Mouse (Mus musculus): Measurements from ENCODE around the gene Gpr152.

Gpr152 gene

DNA sequence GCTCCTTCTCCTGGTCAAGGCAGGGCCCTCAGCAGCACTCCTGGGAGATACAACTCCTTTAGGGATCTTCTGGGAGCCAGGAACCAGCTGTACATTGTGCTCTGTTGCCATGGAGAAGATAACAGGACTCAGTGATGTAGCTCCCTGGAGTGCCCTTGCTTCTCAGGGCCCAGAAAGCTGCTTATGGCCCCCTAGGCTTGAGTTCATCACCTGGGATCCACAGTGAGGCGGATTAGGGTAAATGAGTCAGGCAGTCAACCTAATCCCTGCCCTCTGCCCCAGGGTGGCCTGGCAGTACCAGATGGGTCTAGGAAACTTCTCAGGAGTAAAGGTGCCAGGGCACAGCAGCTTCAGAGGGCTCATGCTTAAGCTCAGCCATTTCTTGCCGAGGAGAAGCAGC, at the start of gene Gpr152:
TSS of gene Gpr152 (plus strand) at position 342 of the 400 bp plus-strand sequence.
- no peak for DNase-seq

DNA sequence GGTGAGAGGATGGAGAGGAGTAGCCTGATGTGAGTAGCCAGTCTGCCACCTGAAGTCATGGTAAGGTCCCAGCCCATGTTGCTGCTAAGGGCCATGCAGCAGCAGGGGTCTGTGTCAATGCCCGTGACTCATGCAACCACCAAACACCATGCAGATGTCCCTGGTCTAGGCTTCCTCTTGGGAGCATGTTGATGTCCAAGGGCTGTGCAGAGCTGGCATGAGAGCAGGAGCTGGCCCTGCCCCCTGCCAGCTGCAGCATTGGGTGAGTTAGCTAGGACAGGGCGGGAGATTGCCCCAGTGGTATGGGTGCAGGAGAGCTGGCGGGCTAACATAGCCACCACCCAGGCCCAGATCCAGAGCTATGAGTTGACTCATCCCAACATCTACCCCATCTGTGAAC, 49.1 kb upstream of the Gpr152 start:
- no peak for DNase-seq

DNA sequence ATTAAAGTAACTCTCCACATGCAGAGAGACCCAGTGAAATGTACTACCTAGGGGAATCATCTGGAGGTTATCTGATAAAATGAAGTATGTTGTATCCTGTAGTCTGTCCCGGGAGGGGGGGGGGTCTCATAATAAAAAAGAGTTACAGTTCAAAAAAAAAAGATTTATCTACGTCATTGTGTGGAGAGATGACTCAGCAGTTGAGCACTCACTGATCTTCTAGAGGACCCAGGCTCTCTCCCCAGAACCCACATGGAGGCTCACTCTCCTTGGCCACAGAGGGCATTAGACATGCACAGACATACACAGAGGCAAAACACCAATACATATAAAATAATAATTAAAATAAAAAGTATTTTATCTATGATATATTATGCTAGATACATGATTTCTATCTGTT, 48.2 kb upstream of the Gpr152 start:
- DNase-seq: no peak

DNA sequence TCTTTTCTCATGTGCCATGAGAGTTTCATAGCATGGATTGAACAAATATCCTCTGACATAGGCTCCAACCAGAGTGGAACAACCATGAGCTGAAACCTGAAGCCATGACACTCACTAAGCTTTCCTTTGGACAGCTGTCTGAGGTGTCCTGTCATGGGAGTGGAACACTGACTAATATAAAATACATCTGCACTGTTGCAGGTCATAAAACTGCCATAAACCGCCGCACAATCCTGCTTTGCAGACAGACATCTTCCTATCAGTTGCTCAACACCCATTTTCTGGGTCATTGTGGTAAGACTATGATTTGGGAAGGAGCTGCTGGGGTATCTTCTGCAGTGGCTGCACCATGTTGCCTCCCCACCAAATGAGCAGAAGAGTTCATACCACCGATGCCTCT, 46.8 kb upstream of the Gpr152 start:
- no peak for DNase-seq

DNA sequence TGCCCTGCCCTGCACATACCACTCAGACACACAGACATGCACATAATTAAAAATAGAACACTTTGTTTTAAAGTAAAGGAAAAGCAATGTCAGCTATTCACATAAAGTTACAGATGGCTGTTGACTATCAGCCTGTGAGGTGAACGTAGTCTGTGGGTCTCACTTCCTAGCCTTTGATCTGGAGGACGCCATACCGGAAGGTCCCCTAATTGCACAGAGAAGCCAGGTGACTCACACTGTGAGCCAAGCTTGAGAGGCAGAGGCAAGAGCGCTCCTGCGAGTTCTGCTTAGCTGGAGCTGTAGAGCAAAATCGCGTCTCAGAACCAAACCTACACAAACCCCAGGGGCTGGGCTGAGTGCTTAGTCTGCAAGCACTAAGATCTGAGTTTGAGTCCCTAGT, 45.8 kb upstream of the Gpr152 start:
- DNase-seq: no peak

DNA sequence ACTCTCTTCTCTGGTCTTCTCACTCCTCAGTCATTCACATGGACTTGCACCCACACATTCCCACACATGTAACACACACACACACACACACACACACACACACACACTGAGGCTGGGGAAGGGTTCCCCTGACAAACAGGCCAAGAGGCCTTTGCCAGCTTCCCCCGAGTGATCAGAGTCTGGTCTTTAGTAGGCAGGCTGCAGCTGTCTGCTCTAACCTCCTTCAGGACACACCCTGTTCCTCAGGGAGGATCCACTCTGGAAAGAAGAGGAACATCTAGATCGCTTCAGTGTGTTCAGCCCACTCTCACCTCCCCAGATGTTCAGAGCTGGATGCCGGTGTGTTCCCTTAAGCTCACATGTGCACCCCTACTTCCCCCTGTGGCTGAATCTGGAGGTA, 45.2 kb upstream of the Gpr152 start:
- no peak for DNase-seq

DNA sequence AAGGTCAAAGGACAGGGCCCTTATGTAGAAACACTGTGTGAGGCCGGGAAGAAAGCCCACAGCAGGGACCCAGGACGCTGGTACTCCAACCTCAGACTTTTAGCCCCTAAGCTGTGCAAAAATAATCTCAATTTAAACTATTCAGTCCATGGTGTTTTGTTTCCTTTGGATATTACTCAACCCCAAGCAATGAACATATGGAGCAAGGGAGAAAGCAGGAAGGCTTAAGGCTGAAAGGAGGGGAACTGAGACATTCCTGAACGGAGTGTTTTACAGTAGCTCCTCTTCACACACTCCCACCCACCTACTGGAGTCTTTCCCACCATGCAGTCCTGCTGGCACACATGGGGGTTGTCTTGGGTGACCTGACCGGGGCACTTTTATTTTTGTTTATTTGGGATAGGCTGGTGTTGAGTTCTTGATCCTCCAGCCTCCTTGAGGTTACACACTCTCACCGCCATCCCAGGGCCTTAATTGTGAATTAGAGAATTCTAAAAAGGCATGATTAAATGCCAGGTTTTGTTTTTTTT, 44.7 kb upstream of the Gpr152 start:
- DNase-seq: no peak

DNA sequence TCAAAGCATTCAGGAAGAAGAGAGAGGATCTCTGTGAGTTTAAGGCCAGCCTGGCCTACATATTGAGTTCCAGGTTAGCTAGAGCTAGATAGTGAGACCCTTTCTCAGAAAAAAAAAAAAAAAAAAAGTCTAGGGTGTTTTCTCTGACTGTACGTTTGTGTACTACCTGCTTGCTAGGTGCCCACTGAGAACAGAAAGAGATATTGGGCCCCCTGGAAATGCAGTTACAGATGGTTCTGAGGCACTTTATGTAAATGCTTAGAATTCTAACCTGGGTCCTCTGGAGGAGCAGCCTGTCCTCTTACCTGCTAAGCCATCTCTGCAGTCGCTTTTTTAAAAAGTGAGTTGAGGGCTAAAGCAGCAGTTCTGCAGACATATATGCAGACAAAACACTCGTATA, 43.8 kb upstream of the Gpr152 start:
- DNase-seq: no peak

DNA sequence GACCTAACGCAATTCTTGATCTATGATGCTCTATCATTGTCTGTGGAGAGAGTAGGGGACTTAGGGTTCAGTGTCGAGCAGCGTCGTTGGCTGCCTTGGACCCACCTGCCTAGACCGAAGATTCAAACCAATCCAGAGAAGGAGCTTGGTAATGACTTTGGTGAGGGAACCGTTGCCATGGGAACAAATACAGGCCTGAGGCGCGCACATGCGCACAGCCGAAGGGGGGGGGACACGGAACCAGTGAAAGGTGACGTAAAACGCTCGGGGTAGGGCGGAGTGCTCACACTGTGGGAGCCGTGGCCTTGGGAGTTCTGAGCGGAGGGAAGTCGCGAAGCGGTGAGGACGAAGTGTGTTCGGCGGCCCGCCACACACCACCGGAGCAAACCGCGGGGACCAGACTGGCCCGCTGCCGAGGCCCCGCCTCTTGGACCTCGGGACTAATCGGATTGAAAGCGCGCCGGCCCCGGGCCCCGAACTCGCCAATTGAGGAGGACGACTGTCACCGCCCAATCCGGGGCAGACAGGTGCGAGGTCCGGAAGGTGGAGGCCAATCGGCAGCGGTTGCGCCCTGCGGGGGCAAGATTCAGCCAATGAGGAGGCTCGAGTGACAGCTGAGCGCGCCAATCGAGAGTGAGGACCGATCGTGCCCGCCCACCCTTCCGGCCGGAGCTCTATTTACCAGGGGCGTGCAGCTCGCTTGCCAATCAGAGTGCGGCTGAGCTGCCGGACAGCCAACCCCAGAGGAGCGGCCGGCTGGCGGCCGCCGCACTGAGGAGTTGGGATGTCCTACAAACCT, 42.7 kb upstream of the Gpr152 start, which contains the start of gene Cdk2ap2:
TSS of gene Cdk2ap2 (plus strand) at position 541 of the 799 bp plus-strand sequence.
- DNase-seq: peak; percentile 100

DNA sequence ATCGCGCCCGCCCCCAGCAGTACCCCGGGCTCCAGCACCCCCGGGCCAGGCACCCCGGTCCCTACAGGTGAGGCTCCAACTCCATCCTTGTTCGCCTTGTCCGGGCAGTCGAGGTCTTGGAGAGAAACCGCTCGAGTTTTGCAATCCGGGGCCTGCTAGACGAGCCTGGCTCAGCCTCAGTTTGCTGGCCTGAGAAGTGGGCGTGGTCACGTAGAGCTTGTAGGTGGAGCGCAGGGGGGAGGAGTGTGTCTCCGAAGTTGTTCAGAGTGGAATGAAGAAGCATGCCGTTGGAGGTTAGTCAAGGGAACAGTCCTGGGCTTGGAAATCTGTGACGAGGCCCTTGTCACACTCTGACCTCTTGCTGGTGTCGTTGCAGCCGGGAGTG, 42.2 kb upstream of the Gpr152 start:
- DNase-seq: no peak

DNA sequence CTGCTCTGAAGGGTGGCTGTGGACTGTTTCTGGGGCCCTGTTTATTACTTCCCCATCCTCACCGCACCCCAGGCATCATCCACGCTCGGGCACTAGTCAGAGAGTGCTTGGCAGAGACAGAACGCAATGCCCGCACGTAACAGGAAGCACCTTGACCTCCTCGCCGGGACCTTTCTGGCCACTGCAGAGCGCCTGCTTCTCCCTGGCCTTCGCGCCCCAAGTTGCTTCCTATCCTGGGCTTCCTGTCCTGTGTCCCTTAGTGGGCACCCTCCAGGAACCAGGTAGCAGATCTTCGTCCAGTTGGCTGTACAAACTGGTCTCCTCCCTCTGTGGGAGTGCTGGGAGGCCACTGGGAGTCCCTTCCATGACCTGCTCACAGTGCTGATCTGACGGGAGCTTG, 41.2 kb upstream of the Gpr152 start:
- no peak for DNase-seq

DNA sequence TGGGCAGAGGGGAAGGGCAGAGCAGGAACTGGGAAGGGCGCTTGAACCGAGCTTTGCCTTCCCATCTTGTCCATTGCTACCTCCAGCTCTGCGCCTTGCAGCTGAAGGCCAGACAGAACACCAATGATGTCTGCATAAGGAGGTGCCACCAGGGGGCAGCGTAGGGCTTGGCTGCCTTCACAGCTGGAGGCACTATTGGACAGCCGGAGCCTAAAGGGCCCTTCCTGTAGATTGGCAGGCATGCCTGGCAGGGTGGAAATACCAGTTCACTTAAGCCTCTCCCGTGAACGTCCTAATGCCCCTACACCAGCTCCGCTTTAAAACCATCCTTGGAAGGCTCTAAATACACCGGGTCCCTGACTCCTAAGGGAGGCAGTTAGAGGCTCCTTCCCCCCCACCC, 40.5 kb upstream of the Gpr152 start:
- DNase-seq: peak; percentile 92

DNA sequence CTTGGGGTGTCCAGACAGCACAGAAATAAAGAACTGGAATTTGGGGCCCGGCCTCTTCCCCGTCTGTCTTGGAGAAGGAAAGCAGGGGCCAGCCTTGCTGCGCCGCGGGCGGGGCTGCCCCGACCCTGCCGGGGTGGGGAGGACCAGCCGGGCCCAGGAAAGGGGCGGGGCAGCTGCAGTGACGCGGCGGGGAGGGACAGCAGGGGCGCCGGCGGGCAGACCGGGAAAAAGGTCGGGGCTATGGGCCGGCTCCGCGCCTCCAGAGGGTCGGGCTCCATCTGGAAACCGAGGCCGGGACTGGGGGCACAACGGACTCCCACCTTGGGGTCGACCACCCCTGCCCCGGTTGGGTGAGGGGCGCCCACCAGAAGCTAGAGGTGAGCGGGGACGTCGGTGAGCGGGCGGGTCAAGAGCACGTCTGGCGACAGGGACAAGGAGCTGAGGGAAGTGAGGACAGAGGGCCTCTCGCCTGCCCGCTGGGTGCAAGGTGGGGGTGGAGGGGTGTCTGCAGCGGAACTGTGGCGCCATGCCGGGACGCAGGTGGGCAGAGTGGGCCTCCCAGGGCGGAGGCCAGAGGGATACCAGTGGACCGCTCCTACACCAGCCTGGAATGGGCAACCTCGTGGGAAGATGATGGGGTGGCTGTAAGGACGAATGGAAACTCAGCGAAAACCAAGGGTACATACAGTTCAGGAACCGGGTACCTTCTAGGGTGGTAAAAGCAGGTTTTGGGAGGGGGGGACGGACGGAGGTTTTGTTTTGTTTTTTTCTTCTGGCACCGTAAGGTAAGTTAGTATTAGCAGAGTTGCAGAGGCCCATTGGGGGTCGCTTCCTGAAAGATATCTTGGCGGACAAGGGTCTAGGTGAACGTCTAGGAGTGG, 39.5 kb upstream of the Gpr152 start, which contains the start of gene Pitpnm1:
TSS of gene Pitpnm1 (plus strand) at position 162 of the 881 bp plus-strand sequence.
- DNase-seq: peak; percentile 74

DNA sequence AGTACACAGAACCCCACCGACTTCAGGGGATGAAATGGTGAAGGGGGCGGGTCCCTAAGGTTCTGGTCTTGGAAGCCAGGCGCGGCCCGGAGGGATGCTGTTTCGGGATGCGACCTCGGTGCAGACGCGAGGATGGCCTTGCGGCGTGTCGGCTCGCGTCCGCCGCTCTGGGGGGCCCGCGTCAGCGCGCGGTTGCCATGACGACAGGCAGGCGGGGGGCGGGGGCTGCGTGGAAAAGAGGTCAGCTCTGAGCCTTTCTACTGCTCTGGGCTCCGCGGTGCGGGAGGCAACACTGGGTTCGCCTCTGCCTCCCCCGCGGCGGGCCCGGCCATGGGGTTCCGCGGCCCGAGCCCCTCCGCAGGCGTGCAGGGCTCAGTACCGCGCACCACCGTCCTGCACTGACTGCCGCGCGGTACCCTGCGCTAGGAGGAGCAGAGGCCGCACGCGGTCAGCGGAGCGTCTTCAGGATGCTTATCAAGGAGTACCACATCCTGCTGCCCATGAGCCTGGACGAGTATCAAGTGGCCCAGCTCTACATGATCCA, 38.8 kb upstream of the Gpr152 start:
- DNase-seq: peak; percentile 85

DNA sequence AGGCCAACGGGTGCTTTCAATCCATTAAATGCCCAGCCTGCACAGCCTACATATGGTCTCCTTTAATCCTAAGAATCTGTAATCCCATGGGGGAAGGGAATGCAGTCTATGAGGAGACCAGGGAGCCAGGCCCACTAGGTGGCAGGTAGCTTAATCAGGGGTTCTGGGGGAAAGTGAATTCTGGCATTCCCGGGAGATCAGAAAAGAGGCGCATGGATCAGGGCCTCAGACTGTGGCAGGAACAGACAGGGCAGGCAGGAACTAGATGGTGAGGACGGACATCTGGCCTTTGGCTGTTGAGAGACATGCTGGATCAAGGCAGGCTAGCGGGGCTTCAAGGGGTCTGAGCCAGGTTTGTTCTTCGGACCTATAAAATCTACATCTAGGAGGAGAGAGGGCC, 38.1 kb upstream of the Gpr152 start:
- DNase-seq: no peak

DNA sequence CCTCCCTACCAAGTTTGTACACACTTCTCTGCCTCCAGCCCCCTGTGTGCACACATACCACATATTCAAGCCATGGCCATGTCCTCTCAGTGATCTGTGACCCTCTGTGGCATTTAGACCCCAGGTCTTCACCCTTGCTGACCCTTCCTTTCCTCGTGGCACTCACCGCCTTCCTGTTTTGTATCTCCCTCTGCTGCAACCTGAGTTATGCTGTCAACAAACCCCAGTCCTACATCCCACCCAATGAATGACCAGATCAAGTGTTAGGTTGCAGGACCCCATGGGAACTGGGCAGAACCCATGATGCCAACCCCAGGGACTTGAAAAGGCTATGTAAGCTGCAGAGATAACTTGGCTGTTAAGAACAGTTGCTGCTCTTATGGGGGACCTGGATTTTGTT, 37.5 kb upstream of the Gpr152 start:
- DNase-seq: no peak

DNA sequence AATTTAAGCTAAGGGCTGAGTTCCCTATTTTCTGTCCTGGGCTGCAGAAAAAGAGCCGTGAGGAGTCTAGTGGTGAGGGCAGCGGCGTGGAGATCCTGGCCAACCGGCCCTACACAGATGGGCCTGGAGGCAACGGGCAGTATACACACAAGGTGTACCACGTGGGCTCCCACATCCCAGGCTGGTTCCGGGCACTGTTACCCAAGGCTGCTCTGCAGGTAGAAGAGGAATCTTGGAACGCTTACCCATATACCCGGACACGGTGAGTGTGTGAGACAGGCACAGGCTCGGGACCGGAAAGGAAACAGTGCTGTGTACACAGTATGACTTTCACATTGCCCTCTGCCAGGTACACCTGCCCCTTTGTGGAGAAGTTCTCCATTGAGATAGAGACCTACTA, 37.0 kb upstream of the Gpr152 start:
- DNase-seq: peak; percentile 63

DNA sequence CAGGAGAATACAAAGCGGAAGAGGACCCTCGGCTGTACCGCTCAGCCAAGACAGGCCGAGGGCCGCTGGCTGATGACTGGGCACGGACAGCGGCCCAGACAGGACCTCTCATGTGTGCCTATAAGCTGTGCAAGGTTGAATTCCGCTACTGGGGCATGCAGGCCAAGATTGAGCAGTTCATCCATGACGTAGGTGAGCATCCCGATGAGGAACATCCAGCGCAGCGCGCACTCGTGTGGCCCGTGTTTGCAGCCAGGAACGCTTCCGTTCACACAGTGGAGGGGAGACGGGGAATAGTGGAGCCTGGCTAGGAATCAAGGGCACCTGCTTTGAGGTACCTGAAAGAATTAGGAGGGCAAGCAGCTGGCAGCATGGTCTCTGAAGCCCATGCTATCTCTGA, 36.3 kb upstream of the Gpr152 start:
- DNase-seq: no peak

DNA sequence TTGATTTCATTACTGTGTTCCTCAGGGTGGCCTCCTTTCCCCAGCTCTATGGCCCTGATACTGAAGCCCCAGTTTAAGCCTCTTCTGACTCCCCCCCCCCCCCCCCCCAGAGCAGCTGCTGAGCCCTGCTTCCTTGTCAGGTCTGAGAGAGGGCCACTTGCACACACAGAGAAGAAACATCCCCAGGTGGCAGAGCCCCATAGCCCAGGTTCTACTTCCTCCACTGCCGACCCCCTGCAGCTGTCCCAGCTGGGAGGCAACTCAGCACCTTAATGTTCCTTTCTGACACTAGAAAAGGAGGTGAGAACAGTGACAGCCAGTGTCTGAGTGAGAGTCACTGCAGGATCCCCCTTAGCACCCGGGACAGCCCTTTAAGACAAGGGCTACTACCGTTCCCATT, 35.8 kb upstream of the Gpr152 start:
- no peak for DNase-seq

DNA sequence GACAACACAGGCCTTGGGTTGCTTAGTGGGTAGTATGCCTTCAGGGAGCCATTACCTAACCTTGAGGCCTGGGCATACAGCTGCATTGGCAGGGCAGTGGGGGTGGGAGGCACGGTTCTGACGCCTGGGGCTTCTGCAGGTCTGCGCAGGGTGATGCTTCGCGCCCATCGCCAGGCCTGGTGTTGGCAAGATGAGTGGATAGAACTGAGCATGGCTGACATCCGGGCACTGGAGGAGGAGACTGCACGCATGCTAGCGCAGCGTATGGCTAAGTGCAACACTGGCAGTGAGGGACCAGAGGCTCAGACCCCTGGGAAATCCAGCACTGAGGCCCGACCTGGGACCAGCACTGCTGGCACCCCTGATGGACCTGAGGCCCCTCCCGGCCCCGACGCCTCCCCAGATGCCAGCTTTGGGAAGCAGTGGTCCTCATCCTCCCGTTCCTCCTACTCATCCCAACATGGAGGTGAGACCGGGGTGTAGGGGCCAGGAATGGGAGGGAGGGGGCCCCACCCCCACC, 34.9 kb upstream of the Gpr152 start:
- DNase-seq: no peak

DNA sequence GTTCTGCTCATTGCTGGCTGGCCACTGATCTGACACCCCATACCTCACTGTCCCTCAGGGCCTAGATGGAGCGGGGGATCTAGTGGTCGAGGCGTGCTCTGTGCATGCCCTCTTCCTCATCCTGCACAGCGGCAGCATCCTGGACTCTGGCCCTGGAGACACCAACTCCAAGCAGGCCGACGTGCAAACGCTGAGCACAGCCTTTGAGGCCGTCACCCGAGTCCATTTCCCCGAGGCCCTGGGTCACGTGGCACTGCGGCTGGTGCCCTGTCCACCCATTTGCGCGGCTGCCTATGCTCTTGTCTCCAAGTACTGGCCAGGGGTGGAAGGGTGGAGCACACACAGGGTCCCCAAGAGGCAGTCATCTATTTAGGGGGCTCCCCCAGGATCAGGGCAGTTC, 32.9 kb upstream of the Gpr152 start:
- DNase-seq: no peak

DNA sequence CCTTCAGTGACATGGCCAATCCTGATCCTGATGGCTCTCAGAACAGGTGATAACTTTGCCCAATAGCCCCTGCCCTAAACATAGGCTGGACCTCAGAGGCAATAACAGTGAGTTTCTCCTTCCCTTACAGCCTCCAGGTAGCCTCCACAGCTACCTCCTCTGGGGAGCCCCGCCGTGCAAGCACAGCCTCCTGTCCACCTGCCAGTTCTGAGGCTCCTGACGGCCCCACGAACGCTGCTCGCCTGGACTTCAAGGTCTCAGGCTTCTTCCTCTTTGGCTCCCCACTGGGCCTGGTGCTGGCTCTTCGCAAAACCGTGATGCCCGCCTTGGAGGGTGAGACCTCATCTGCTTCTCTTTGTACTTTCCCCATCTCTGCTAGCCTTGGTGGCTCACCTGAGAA, 31.1 kb upstream of the Gpr152 start:
- no peak for DNase-seq
